Mouse (Mus musculus) ovary, adult 18-20 months (tissue): Measurements from ENCODE around the gene Ddt.

Source experiments
- DNase-seq: peaks from one replicate; pipeline ENCODE4 v3.0.0; 2022; ENCODE audit warnings: low spot score, mixed read lengths

Gene Ddt

GRCm38 (mm10) chr10:75772795-75773664, at the start of gene Ddt:
TSS of gene Ddt (minus strand) at chr10:75773414.
- DNase-seq: peak; percentile 80

GRCm38 (mm10) chr10:75822443-75822842, 49.2 kb upstream of the Ddt start, which contains the start of gene Gstt4:
TSS of gene Gstt4 (minus strand) at chr10:75822543.
- no peak for DNase-seq

- DNase-seq: no peak
Observed at GRCm38 (mm10) chr10:75819882-75820281, 46.7 kb upstream of the Ddt start.

- DNase-seq: no peak
Observed at GRCm38 (mm10) chr10:75818641-75819040, 45.4 kb upstream of the Ddt start.

- no peak for DNase-seq
Observed at GRCm38 (mm10) chr10:75804217-75804616, 31.0 kb upstream of the Ddt start.

GRCm38 (mm10) chr10:75798176-75798696, 25.0 kb upstream of the Ddt start, which contains the start of gene Gstt1:
TSS of gene Gstt1 (minus strand) at chr10:75798584.
- peak; percentile 66 for DNase-seq

- DNase-seq: peak; percentile 38
Observed at GRCm38 (mm10) chr10:75797619-75798175, 24.5 kb upstream of the Ddt start.

- DNase-seq: no peak
Observed at GRCm38 (mm10) chr10:75796731-75797516, 23.7 kb upstream of the Ddt start.

- DNase-seq: peak; percentile 18
Observed at GRCm38 (mm10) chr10:75794880-75795279, 21.7 kb upstream of the Ddt start.

GRCm38 (mm10) chr10:75790773-75791172, 17.6 kb upstream of the Ddt start:
- DNase-seq: no peak

- no peak for DNase-seq
Observed at GRCm38 (mm10) chr10:75789841-75790240, 16.6 kb upstream of the Ddt start.

GRCm38 (mm10) chr10:75789081-75789735, 16.0 kb upstream of the Ddt start:
- no peak for DNase-seq

- no peak for DNase-seq
Observed at GRCm38 (mm10) chr10:75788277-75788676, 15.1 kb upstream of the Ddt start.

- no peak for DNase-seq
Observed at GRCm38 (mm10) chr10:75785442-75785841, 12.2 kb upstream of the Ddt start.

- DNase-seq: peak; percentile 56
Observed at GRCm38 (mm10) chr10:75780769-75781578, 7.8 kb upstream of the Ddt start, which contains the start of the genes Gm20441 and Gstt3. TSS of gene Gm20441 (minus strand) at chr10:75780954. TSS of gene Gstt3 (minus strand) at chr10:75781414.

- DNase-seq: no peak
Observed at GRCm38 (mm10) chr10:75779206-75780174, 6.3 kb upstream of the Ddt start.

GRCm38 (mm10) chr10:75777885-75778284, 4.7 kb upstream of the Ddt start:
- no peak for DNase-seq

GRCm38 (mm10) chr10:75776562-75776961, 3.3 kb upstream of the Ddt start:
- DNase-seq: no peak

GRCm38 (mm10) chr10:75774587-75774986, 1.4 kb upstream of the Ddt start:
- no peak for DNase-seq

- DNase-seq: no peak
Observed at GRCm38 (mm10) chr10:75774102-75774501, 888 bp upstream of the Ddt start.
